Mouse (Mus musculus) liver, postnatal 0 days (tissue): ENCODE data around the gene Padi3.

Experiments used
- CTCF ChIP-seq: sonication (generic); IDR thresholded peaks from 2 replicates; pipeline ENCODE4 v1.5.1; 2016; ENCODE audit warnings: antibody characterized with exemption, low read depth
- EP300 ChIP-seq: IDR thresholded peaks from 2 replicates; pipeline ENCODE4 v1.6.1; 2016; ENCODE audit warnings: antibody characterized with exemption, low read depth, mild to moderate bottlenecking

GRCm38 (mm10) chr4:140837879-140838278 is 27.4 kb upstream of the Padi3 start:
- TF ChIP-seq CTCF = no peak
- TF ChIP-seq EP300 = no peak
